Mouse (Mus musculus): Measurements from ENCODE around the gene Rab29. TPM values are rescaled to one million over a fixed set of nuclear protein-coding genes. Genes with fewer than 3 reads are reported as not detected.
"Not testable (repeated sequence)": the region's sequence is repeated elsewhere in the genome, so short reads cannot be mapped to it uniquely, and the experiment has no call there.

Rab29 gene
- total RNA-seq (2022) = 10 to 100 TPM; 15.0 to 28.6 (median 22.0) TPM

DNA sequence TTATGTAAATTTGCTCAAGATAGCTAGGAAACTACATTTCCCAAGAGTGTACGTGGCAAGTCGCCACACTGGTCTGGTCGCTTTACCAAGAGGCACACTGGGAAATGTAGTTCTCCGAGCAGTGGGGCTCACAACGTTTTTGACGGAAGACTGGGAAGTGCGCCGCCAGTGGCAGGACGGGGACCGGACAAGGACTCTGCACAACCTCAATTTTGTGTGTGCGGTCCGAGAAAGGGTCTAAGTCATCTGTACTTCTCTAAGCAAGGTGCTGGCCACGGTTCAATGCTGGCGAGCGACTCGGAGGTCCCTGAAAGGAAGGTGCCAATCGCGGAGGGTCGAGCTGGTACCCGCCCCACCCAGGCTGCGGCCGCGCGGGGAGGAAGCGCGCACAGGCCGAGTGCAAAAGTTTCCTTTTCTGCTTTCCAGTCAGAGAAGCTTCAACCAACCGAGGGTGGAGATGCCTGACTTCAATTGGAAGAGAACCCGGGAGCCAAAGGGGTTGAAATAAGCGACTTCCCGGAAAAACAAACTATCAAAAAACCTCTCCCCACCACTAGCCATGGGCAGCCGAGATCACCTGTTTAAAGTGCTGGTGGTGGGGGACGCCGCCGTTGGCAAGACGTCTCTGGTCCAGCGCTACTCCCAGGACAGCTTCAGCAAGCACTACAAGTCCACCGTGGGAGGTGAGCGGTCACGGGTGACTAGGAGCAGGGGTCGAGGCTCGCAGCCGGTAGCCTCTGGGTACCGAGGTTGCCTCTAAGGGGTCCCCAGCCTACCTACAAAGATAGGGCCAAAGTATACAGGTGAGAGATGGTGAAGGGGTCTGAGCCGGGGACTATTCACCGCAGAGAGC is at the start of gene Rab29:
Gene Rab29, plus strand, starts transcription at position 132 of the 853 bp plus-strand sequence.
- peak; percentile 89 for DNase-seq

GRCm38 (mm10) chr1:131820353-131820752 is 46.7 kb upstream of the Rab29 start:
- not testable (repeated sequence) for DNase-seq

DNA sequence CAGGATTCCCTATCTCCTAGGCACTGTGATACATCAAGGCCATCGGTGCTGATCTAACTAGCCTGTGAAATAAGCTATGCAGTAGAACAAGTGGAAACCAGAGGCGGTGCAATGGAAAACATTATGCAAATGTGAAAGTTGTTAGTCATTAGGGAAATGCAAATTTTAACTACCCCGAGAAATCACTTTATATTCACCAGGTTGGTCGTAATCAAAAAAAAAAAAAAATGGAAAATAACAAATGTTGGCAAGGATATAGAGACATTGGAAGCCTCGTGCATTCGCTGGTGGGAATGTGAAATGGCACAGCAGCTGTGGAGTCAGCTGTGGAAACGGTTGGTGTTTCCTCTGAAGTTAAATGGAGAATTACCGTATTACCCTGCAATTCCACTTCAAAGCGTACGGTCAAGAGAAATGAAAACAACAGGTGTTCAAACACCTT is 46.1 kb upstream of the Rab29 start:
- DNase-seq = no peak

DNA sequence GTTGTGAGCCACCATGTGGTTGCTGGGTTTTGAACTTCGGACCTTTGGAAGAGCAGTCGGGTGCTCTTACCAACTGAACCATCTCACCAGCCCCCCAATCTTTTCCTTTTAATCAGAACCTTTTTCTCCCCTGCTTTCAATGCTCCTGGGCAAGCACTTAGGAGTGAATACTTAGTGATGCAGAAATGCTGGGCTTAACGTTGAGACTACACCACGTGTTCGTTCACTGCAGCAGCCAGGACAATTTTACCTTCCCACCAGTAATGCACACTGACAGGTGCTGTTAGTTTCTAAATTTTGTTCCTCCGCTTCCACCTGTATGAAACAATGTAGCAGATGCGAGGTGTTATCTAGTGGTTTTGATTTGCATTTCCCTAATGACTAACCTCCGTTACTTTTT is 44.7 kb upstream of the Rab29 start:
- DNase-seq = no peak

GRCm38 (mm10) chr1:131822856-131823492 is 44.0 kb upstream of the Rab29 start:
- DNase-seq = no peak

- DNase-seq = no peak
Observed at GRCm38 (mm10) chr1:131823563-131823962, 43.5 kb upstream of the Rab29 start.

DNA sequence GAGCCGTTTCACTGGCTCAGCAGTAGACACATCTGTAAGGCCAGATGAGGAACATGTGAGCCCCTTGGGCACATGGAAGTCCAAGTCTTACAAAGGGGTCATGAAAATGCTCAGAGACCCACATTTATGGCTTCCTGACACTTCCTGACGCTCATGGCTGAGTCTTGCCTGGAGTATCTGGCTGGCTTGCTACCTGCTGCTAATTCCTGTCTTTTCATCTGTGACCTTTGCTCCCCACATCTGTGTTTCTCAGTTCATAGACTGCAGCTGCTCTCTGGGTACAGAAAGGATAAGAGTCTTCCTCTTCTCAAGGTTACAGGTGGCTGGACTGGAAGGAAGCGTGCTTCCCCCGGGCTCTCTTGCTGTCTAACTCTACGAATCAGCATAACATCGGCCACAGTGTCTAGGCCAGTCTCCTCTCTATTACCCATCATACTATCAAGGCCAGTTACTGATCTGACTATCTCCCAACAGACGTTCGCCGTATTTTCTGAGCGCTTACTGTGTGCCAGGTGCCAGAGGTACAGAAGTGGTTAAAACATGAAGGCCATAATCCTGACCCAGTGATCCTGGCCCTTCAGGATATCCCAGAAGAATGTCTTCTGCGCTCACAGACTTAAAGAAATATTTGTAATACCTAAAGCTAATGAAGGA is 42.4 kb upstream of the Rab29 start:
- no peak for DNase-seq

- DNase-seq = no peak
Observed at GRCm38 (mm10) chr1:131827207-131827786, 39.7 kb upstream of the Rab29 start, which contains the start of gene Slc41a1. Gene Slc41a1 (plus strand): TSS chr1:131827493.

- DNase-seq = peak; percentile 91
Observed at GRCm38 (mm10) chr1:131827787-131828258, 39.2 kb upstream of the Rab29 start.

DNA sequence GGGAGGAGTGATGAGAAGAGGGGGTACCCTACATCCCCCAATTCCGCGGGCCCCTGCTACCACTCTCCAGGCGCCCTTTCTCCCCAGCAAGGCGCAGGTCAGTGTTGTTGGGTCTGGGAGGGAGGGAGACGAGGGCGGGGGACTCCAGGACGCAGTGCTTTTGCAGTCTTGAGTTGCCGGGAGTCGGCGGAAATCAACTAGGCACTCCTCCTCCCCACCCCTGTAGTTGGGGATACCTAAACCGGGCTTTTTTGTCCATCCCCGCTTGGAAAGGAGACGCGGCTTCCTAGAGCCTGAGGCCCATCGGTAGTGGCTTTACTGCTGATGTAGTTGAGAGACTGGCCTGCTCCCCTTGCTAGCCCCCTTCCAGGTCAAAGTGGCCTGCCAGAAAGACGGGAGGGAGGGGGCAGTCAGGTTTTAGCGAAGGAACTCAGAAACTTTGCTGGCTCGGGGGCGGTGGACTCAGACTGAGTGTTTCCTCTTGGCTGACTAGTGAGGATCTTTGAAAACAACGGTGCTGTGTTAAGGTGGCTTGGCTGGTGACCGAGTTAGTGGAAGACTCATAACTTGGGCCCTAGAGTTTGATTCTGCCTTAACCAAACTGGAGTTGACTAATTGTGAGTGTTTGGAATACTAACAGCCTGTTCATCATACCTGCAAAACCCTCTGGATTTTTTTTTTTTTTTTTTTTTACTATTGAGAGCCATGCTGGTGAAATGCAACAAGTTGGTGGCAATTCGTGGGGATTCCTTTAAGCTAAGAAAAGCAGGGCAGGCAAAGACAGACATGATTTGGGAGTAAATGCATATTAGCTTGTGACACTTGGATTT is 38.5 kb upstream of the Rab29 start:
- no peak for DNase-seq

DNA sequence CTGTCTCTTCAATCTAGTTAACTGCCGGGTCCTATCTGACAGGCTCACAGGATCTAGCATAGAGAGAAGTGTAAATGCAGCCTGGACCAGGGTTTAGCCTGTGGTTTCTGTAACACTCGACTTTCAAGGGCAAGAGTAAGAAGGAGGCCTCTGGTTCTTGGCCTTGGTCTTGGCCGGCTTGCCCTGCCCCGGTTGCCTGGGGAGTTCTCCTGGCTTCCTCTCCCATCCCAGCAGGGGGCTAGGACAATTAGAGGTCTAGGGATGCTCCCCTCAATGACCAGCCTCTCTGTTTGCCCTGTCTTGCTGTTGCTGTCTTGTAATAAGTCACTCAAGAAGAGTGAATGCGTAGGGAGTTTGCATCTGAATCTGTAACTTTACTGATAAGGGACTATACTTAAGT is 37.7 kb upstream of the Rab29 start:
- no peak for DNase-seq

- no peak for DNase-seq
Observed at GRCm38 (mm10) chr1:131830561-131830960, 36.5 kb upstream of the Rab29 start.

DNA sequence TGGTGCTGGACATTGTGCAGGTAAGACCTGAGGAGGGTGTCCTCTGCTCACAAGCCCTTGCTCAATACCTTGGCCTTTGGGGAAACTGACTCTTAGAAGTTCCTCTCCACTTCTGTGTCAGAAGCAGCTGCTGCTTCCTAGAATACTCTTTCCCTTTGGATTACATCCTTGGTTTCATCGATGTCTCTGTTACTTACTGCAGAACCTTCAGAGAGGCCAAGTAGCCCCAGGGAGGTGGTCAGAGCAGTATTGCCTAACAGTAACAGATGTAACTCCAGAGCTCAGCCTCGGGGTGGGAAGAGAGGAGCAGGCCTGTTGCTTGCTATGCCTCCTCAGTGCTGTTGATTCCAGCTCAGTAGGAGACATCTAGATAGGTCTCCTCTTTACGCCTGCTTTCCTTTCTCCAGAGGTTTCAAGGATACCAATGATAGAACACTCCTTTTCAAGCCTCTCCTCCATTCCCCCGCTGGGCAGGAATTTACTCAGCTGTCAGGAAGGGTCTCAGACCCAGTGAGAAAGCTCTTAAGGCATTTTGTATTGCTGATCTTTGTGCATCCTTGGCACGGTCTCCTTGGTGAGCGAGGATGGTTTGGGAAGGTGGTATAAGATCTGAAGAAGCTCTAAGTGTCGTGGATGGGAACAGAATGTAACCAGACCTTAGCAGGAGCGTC is 35.9 kb upstream of the Rab29 start:
- DNase-seq = no peak

- no peak for DNase-seq
Observed at GRCm38 (mm10) chr1:131837035-131837434, 30.0 kb upstream of the Rab29 start.

DNA sequence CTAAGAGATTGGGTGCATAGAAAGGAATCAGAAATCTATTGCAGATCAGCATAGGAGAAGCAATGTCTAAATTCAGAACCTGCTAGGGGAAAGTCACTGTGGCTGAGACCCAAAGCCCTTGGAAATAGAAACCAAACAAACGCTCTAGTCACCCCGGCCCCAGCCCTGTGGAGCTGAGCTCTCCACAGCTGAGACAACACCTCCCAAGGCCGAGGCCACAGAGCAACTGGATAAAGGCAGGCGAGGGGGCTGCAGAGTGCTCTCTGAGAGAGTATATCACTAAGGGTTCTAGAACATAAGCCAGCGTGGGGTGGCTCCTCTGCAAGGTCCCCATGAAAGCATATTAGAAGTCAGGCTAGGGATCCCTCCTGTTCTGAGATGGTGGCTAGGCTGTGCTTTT is 28.5 kb upstream of the Rab29 start:
- peak; percentile 45 for DNase-seq

DNA sequence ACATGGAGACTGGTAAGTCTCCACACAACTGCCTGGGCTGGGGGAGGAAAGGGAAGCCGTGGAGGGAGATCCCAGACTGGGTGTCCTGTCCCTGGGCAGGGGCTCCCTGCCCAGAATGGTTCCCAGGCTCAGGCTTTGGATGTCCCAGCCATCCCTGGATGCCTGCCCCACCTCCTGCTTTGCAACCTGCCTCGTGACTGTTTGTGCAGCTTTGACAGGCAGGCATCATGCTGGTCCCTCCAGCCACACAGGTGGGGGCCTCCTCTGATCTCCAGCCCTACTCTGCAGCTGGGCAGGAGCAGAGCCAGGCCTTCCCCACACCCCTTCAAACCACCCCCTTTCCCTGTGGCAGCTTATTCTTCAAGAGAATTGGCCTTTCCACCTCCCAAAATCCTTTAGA is 27.7 kb upstream of the Rab29 start:
- no peak for DNase-seq

DNA sequence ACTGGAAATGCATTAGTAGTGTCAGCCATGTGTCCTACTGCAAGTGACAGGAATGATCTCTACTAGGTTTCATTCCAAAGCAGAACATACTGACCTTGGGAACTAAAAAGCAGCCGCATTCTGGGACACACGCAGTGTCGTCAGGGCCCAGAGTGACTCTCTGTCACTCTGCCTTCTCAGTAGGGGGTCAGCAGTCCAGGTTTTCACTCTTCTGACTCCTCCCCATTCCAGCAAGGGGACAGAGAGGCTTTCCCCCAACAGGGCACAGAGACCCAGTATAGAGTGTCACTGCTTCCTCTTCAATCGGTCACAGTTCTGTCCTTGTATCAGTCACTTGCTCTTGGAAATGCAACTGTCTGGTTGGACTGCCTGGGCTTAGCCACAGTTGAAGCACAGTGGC is 24.8 kb upstream of the Rab29 start:
- peak; percentile 47 for DNase-seq

DNA sequence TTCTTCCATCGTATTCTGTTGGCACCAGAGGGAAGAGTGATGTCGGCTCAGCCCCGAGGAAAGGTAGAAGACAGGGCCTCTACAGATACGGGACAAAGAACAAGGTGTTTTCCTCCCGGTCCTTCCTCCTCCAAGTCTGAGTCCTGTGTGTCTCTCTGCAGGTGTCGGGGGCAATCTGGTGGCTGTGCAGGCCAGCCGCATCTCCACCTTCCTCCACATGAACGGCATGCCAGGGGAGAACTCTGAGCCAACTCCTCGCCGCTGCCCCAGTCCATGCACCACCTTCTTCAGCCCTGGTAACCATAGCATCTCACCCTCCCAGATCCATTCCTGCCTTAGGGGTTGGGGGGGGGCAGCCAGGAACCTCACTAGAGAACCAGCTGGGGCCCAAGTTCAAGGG is 23.3 kb upstream of the Rab29 start:
- DNase-seq = no peak

DNA sequence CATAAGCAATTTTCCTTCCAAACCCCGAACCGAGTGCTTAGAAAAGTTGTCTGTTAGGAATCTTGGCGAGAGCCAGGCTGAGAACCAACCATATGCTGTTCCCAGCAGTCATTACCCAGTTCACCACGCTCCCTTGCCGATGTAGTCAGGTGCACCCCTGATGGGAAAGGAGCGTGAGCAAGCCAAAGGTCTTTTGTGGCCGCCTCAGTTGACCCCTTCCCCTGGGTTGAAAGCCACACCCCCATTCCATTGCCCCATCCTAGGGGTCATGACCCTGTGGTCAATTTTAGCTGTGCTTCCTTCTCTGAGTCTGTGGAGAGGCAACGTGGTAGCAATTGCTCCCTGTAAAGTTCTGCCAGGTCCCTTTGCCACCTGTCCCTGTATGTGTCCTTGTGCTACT is 22.1 kb upstream of the Rab29 start:
- no peak for DNase-seq

- DNase-seq = no peak
Observed at GRCm38 (mm10) chr1:131846255-131846654, 20.8 kb upstream of the Rab29 start.

- no peak for DNase-seq
Observed at GRCm38 (mm10) chr1:131861811-131862210, 5.2 kb upstream of the Rab29 start.

All from adrenal gland, adult 8-10 months (tissue).